In genomic region chr10:120407230-120407629, GRCm38 (mm10) we compare ENCODE assay signal across 27 mouse cellular contexts.
A peak's percentile ranks its signal among the peaks of the same experiment; 100 is the strongest.
DNase-seq lines count a peak whose midpoint lies in the region; ATAC-seq lines count a peak whose summit lies in the region.
"Had no signal": no experiment of that assay in that cellular context is flagged by ENCODE, and none has a peak within 500 bp of the region (broad histone marks: within the 10 kb centered on the region; RNA-seq: fewer than 3 reads in every experiment).

No protein-coding gene starts in this region.

- no peak overlapping the region for H3K4me2 ChIP-seq in forebrain, embryonic 16.5 days (ENCODE audit: low read length)
- H3K4me2 ChIP-seq in kidney, embryonic 15.5 days, result no peak overlapping the region
- H3K4me2 ChIP-seq in embryonic facial prominence, embryonic 12.5 days (replicated peaks), result no peak overlapping the region
- H3K4me2 ChIP-seq: forebrain, embryonic 13.5 days; heart, embryonic 15.5 days; hindbrain, embryonic 14.5 days; midbrain, embryonic 13.5 days; neural tube, embryonic 13.5 days; stomach, embryonic 15.5 days had no signal

- no peak overlapping the region for H3K4me3 ChIP-seq in forebrain, embryonic 10.5 days
- no peak overlapping the region for H3K4me3 ChIP-seq in forebrain, embryonic 16.5 days (replicated peaks; ENCODE audit: low read length)
- no peak overlapping the region for H3K4me3 ChIP-seq in kidney, embryonic 15.5 days (replicated peaks)
- H3K4me3 ChIP-seq in embryonic facial prominence, embryonic 12.5 days, result no peak overlapping the region
- H3K4me3 ChIP-seq: forebrain, embryonic 13.5 days; heart, embryonic 15.5 days; midbrain, embryonic 13.5 days; myocyte; neural tube, embryonic 13.5 days; stomach, embryonic 15.5 days had no signal

- H3K4me1 ChIP-seq in forebrain, embryonic 10.5 days, result peaks cover 84% of the 10 kb centered on the region
- no peaks in the 10 kb centered on the region; the same call in 1 of the 2 replicates for H3K4me1 ChIP-seq in forebrain, embryonic 16.5 days (replicated peaks; ENCODE audit: control insufficient read depth, insufficient read depth, low read length)
- H3K4me1 ChIP-seq in kidney, embryonic 15.5 days, result peaks cover 41% of the 10 kb centered on the region
- peaks cover 32% of the 10 kb centered on the region for H3K4me1 ChIP-seq in embryonic facial prominence, embryonic 12.5 days

- no peak for ATAC-seq in forebrain, embryonic 16.5 days
- no peak for ATAC-seq in kidney, embryonic 15.5 days (replicated peaks; ENCODE audit: low FRiP score)
- ATAC-seq in embryonic facial prominence, embryonic 12.5 days (ENCODE audit: insufficient number of reproducible peaks, insufficient read depth, low FRiP score, low TSS enrichment), result no peak
- ATAC-seq: forebrain, embryonic 13.5 days; inflammation-experienced regulatory T-cells, adult 6 months; lung, postnatal 0 days; midbrain, embryonic 13.5 days had no signal

- 27% methylated on average over 9 of the region's 9 CpGs for WGBS in forebrain, embryonic 10.5 days
- 42% methylated on average over 9 of the region's 9 CpGs for WGBS in forebrain, embryonic 16.5 days
- WGBS in kidney, embryonic 15.5 days, result 26% methylated on average over 9 of the region's 9 CpGs
- WGBS in embryonic facial prominence, embryonic 12.5 days, result 22% methylated on average over 9 of the region's 9 CpGs

- no peak overlapping the region for H3K9ac ChIP-seq in forebrain, embryonic 16.5 days (replicated peaks; ENCODE audit: low read depth, low read length)
- H3K9ac ChIP-seq in kidney, embryonic 15.5 days, result no peak overlapping the region
- H3K9ac ChIP-seq in embryonic facial prominence, embryonic 12.5 days, result no peak overlapping the region
- H3K9ac ChIP-seq: forebrain, embryonic 13.5 days; heart, embryonic 15.5 days; hindbrain, embryonic 14.5 days; midbrain, embryonic 13.5 days; neural tube, embryonic 13.5 days; stomach, embryonic 15.5 days had no signal

- H3K9me3 ChIP-seq in forebrain, embryonic 10.5 days, result no peaks in the 10 kb centered on the region
- no peaks in the 10 kb centered on the region for H3K9me3 ChIP-seq in forebrain, embryonic 16.5 days (ENCODE audit: control insufficient read depth, low read length)
- no peaks in the 10 kb centered on the region for H3K9me3 ChIP-seq in kidney, embryonic 15.5 days (replicated peaks)
- H3K9me3 ChIP-seq in embryonic facial prominence, embryonic 12.5 days, result no peaks in the 10 kb centered on the region
- H3K9me3 ChIP-seq: forebrain, embryonic 13.5 days; heart, embryonic 15.5 days; midbrain, embryonic 13.5 days; neural tube, embryonic 13.5 days; stomach, embryonic 15.5 days had no signal

- H3K27ac ChIP-seq in forebrain, embryonic 10.5 days, result 0 out of 2 replicates have a peak overlapping the region, but pooled peaks have one; percentile 53
- no peak overlapping the region for H3K27ac ChIP-seq in forebrain, embryonic 16.5 days (ENCODE audit: low read length)
- H3K27ac ChIP-seq in kidney, embryonic 15.5 days, result peak overlapping the region; percentile 32; the same call in 1 of the 2 replicates
- H3K27ac ChIP-seq in embryonic facial prominence, embryonic 12.5 days, result 0 out of 2 replicates have a peak overlapping the region, but pooled peaks have one; percentile 7
- H3K27ac ChIP-seq: forebrain, embryonic 13.5 days; heart, embryonic 15.5 days; hindbrain, embryonic 14.5 days; midbrain, embryonic 13.5 days; neural tube, embryonic 13.5 days; stomach, embryonic 15.5 days had no signal

- no peak for DNase-seq in forebrain, embryonic 10.5 days (ENCODE audit: extremely low spot score, low spot score)
- no peak for DNase-seq in kidney, adult 11 months
- peak; percentile 48 for DNase-seq in Muller cell, postnatal 12 days (ENCODE audit: inconsistent ontology term)
- no peak for DNase-seq in heart, adult 9 months (ENCODE audit: low spot score in 2 of 2)
- no peak for DNase-seq in left cerebral cortex, postnatal 25 days (ENCODE audit: low spot score in 2 of 2)
- DNase-seq: adrenal gland, postnatal 14 days; cerebellum, adult 2 months; cerebellum, postnatal 25 days; gastrocnemius, postnatal 10 days; heart, adult 18-20 months; heart, postnatal 4 days; kidney, adult 2 months; kidney, postnatal 25 days; liver; thymus, postnatal 36 days had no signal

- peaks cover 72% of the 10 kb centered on the region for H3K36me3 ChIP-seq in forebrain, embryonic 10.5 days (replicated peaks)
- no peaks in the 10 kb centered on the region for H3K36me3 ChIP-seq in forebrain, embryonic 16.5 days (ENCODE audit: control insufficient read depth, insufficient read depth)
- peaks cover 24% of the 10 kb centered on the region for H3K36me3 ChIP-seq in kidney, embryonic 15.5 days
- peaks cover 14% of the 10 kb centered on the region for H3K36me3 ChIP-seq in embryonic facial prominence, embryonic 12.5 days
- H3K36me3 ChIP-seq: heart, embryonic 15.5 days; midbrain, embryonic 13.5 days; neural tube, embryonic 13.5 days; stomach, embryonic 15.5 days had no signal

- H3K27me3 ChIP-seq in forebrain, embryonic 10.5 days (ENCODE audit: poor library complexity, severe bottlenecking), result no peaks in the 10 kb centered on the region
- H3K27me3 ChIP-seq in forebrain, embryonic 16.5 days (replicated peaks; ENCODE audit: control insufficient read depth, insufficient read depth, low read length), result no peaks in the 10 kb centered on the region
- no peaks in the 10 kb centered on the region for H3K27me3 ChIP-seq in kidney, embryonic 15.5 days
- H3K27me3 ChIP-seq in embryonic facial prominence, embryonic 12.5 days, result no peaks in the 10 kb centered on the region
- H3K27me3 ChIP-seq: forebrain, embryonic 13.5 days; heart, embryonic 15.5 days; midbrain, embryonic 13.5 days; stomach, embryonic 15.5 days had no signal

- intact Hi-C loops in left cerebral cortex, postnatal 25 days (cut with DNase I), result no loop called here
